Mouse (Mus musculus): Measurements from ENCODE around the gene Rps6ka6. TPM values are rescaled to one million over a fixed set of nuclear protein-coding genes. Genes with fewer than 3 reads are reported as not detected.

The Rps6ka6 gene
- under 1 TPM; 0.69 to 0.91 TPM for total RNA-seq (2021)
- long read RNA-seq, experiment 1, result 0 reads
- long read RNA-seq, experiment 2, partial matches to known transcripts, result 0 of 1 reads
- long read RNA-seq, experiment 2, other reads (novel, unspliced or antisense), result 1 of 1 reads

DNA sequence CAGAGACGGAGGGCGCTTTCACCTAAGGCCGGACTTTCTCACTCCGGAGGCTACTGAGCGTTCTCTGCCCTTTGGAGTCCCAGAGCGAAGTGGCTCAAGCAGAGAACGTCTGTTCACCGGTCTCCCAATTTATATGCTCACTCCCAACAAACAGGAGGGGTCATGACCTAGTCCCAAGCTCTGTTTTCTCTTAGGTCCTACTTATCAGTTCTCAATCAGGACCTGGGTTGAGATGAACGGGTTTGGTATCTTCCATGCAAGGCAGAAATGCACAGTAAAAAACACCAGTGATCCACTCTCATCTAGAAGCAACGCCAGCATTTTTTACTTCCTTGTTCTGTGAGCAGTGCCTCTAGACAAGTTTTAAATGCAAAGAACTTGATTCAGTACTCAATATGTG lies at the start of gene Rps6ka6:
TSS of gene Rps6ka6 (minus strand) at position 101 of the 400 bp plus-strand sequence.
- no peak for DNase-seq

DNA sequence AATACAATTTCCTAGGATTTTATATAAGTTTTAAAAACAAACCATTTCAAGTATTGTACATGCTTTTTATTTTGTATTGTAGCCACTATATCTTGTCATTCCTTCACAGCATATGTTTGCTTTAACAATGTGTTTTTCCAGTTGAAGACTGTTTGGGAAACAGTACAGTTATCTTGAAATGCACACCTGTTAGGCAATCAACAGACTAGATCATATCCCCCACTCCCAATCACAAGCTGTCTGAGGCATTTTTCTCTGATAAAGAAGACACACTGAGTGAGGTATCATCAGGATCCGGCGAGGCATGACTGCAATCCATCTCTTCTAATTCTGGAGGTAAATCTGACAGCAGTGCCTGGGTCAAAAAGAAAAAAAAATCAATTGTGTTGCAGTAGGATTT lies 39.3 kb upstream of the Rps6ka6 start:
- no peak for DNase-seq

DNA sequence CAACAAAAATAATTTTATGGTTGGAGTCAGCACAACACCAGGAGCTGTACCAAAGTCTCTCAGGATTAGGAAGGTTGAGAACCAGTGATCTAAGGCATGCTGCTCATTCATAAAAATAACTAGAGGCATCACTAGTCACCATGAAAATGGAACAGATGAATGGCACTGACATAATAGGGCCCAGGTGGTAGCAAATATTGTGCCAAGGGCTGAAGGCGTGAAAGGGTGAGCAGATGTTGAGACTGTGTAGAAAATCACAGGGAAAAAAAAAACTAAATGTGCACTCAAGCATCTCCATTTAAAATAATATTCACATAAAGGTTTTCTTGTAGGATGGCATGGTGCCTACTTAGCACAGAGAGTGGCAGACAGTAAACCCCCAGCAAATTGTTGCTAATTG lies 19.6 kb downstream of the Rps6ka6 start:
- no peak for DNase-seq

DNA sequence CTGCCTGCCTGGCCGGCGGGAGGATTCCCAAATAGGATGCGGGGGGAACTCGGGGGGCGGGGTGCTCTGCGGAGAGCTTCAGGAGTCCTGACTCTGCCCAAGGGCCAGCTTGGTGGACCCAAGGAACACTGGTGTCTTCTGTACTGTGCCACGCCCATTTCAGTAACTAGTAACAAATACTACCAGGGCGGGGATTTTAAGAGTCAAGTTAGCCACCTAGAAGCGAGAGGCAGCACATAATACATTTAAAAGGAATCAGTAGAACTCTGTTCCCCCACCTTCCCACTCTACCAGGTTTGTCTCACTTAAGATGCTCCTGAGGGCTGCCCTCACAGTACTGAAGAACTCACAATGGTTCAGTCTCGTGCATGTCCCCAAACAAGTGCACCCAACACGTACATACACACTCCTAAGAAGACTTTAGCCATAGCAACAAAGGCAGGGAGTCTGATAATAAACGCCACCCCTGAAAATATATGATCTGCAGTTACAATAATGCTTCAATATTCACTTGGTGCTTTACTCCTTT lies 74.1 kb downstream of the Rps6ka6 start:
- no peak for DNase-seq

DNA sequence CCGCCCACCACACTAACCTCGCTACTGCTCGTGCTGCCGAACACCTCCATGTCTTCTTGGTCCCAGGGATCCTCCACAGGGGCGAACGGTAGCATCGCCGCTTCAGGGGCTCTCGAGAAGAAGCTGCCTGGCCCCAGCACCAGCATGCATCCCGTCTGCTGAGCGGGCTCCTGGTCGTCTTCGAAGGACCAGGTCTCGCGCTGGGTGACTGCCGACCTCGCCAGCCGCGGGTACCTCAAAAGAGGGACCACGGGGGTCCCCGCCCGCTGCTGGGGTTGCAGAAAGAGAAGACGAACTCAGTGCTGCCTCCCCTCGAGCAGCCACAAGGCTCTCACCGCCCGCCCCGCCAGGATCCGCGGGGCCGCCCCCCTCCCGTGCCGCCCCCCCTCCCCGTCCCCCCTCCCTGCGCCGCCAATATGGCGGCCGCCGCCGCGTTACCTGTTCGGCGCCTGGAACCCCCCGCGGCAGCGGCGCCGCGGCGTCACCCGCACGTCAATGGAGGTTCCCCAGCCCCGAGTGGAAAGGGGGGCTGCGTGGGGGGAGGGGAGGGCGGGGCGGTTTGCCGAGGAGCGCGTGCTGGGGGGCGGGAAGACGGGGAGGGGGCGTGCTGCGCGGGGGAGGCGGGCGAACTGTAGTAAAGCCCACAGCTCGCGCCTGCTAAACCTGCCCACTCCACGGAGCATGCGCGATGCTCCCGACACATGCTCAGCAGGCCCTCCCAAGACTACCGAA lies 74.8 kb downstream of the Rps6ka6 start:
- DNase-seq, result peak; percentile 6

DNA sequence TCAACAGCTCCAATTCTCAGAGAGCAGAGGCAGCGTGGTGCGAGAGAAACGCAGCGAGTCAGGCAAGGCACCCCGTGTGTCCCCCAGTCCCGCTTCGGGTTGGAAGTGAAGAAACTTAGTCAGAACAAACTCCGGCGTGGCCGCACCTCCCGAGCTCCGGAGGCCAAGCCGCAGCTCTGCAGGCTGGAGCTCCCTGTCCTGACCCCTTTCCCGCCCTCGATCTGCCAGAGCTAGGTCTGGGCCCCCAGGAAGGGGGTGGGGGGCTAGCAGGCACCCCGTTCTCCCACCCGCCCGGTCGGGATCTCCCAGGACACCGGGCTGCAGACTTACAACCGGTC lies 75.3 kb downstream of the Rps6ka6 start:
- no peak for DNase-seq

DNA sequence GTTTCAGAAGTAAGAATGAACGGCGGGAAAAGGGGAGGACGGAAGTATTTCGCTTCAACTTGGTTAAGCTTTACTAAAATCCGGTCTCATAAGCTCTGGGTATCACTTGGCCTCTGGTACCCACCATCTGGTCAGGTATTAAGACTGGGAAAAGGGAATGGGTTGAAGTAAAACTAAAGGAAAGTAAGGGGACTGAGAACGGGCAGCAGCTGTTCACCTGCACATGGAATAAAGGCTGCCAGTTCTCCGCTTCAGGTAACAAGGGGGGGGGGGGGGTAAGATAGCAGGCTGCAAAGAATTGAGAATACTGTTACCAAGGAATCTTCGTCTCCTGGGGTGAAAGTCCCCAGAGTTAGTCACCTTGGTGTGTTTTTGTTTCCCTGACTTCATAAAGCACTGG lies 75.7 kb downstream of the Rps6ka6 start:
- DNase-seq, result no peak

DNA sequence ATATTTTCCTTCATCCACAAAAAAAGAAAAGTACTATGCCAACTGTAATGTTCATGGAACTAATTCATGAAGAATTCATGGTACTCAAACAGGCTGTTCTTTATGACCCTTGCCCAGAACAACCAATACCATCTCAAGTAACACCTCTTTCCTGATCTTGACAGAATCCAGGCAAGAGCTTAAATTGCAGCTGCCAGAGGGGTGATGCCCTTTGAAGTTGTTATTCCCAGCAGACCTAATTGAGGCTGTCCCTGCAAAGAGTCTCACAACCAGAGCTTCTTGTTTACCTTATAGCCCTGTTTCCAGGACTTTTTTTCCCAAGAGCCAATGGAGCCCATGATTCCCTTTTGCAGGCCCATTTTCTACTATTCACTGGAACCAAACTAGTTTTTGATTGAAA lies 77.6 kb downstream of the Rps6ka6 start:
- DNase-seq, result no peak

DNA sequence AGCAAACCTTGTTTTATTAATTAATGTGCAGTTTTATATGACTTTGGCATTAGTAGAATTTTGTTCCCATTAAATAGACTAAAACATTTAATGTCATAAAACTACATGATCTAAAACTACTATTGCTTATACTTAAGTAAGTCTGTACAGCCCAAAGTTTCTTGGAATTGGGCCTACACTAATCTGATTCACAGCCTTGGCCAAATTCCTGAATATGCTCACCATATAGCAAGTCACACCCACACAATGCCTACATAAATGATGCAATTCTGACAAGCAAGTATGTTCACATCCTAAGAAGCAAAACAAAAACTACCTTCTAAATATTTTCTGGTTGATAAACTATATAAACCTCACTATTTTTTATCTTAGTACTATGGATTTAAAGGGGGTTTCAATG lies 101.2 kb downstream of the Rps6ka6 start:
- DNase-seq, result no peak

DNA sequence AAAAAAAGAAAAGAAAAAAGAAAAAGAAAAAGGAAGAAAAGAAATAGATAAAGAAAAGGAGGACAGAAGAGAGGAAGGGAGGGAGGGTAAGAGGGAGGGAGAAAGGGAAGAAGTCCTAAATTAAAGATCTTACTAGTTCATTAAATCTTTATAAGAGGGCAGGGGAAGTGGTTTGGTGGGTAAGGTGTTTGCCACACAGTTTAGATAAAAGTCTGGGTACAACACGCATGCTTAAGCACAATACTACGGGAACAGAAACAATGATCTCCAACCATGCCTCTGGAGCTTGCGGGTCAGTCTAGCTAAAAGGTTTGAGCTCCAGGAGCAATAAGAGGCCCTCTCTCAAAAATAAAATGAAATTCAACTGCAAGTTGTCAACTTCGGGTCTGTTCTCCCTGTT lies 123.0 kb downstream of the Rps6ka6 start:
- DNase-seq, result no peak

DNA sequence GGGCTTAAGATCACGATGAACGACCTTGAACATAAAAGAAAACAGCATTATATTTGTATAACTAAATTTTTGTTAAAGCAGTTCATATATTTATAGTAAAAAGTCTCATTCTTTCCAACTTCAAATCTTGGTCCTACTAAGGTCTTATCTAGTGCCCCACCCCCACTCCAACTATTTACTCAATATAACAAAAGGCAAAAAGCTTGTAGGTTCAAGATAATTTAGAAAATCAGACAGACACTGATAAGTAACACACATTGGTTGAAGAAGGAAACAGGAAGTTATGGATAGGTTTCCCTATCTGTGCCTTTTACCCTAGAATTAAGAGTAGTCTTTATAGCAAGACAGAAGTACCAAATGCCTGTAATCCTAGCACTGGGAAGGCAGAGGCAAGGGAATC lies 132.9 kb downstream of the Rps6ka6 start:
- DNase-seq, result no peak

DNA sequence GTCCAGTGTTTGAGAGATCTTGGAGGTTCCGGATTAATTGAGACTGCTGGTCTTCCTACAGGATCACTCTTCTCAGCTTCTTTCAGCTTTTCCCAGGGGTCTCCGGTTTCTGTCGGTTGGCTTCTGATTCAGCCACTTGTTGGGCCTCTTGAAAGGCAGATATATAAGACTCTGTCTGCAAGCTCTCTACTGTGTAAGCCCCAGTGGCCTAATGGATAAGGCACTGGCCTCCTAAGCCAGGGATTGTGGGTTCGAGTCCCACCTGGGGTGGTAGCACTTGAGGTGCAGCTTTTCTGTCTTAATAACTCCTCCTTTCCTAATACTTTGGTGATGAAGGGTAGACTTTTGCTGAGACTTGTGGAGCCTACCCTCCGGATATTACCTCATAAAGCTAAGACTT lies 160.7 kb downstream of the Rps6ka6 start:
- no peak for DNase-seq

DNA sequence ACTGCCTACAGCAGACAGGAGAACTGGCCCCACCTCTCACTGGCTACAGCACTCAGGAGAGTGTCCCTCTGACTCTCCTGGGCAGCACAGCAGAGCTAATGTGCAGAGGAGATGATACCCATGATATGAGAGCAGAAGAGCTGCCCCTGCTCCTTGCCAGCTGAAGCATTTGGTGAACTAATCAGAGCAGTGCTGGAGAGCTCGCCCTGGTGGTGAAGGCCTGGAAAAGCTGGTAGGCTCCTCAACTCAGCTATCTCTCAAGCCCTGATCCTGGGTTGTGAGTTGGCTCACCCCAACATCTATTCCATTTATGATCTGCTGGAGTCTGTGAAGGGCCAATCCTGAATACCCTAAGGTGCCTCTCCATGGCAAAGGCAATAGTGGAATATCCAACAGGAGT lies 163.6 kb downstream of the Rps6ka6 start:
- DNase-seq, result no peak

Other genes starting within 250 kb of the Rps6ka6 start
- gene Hdx, start 159.1 kb upstream of the Rps6ka6 start, total RNA-seq (2021), result under 1 TPM; 0.08 to 0.15 TPM